Mouse (Mus musculus) liver, adult 2 months (tissue): ENCODE measurements around the gene 6030468B19Rik.
A peak's percentile ranks its signal among the peaks of the same experiment; 100 is the strongest.

ENCODE experiments used
- CTCF ChIP-seq: fragments of 200-500 bp; IDR thresholded peaks from 2 replicates; pipeline ENCODE4 v1.5.1; 2011; ENCODE audit warnings: low read depth, low read length, control low read depth
- POLR2A ChIP-seq: fragments of 200-500 bp; IDR thresholded peaks from 2 replicates; pipeline ENCODE4 v1.6.1; 2011; ENCODE audit warnings: low read length, control low read depth; ENCODE audit not compliant: insufficient read depth; ENCODE audit errors: extremely low read depth

- no peak for TF ChIP-seq CTCF
- 0 out of 2 replicates have a peak, but pooled peaks have one; percentile 3 for TF ChIP-seq POLR2A
Observed at GRCm38 (mm10) chr11:117778851-117779433, 18.5 kb upstream of the 6030468B19Rik start.
